In the genomic region with DNA sequence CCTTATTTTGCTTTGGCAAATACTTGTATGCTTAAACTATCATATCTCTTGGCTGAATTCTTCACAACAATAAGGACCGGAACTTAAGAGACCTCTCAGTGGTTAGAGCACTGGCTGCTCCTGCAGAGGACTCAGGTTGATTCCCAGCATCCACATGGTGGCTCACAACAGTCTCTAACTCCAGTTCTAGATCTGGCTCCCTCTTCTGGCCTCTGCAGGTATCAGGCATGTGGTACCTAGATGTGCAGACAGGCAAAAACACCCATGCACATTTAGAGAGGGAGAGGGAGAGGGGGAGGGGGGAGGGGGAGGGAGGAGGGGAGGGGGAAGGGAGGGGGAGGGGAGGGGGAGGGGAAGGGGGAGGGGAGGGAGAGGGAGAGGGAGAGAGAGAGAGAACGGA, we compare ENCODE assay signal across 15 mouse cellular contexts.
"Had no signal": no experiment of that assay in that cellular context is flagged by ENCODE, and none has a peak within 500 bp of the region (broad histone marks: within the 10 kb centered on the region; RNA-seq: fewer than 3 reads in every experiment).

No protein-coding gene starts in this region.

- H3K4me3 ChIP-seq: limb, embryonic 12.5 days; liver, embryonic 13.5 days; lung, embryonic 15.5 days; megakaryocyte, embryonic 14.5 days had no signal

- DNase-seq: kidney, adult 8-10 months; kidney, postnatal 4 days; layer of hippocampus, adult 9-11 months; liver; liver, embryonic 13.5 days; liver, postnatal 0 days; lung, postnatal 14 days; right cerebral cortex, postnatal 4 days; spleen, adult 18-20 months; thymus, adult 2 months; thymus, postnatal 25 days had no signal

- H3K27ac ChIP-seq: limb, embryonic 12.5 days; liver, embryonic 13.5 days; lung, embryonic 15.5 days; macrophage had no signal
